21 mouse cellular contexts compared by ENCODE assay signal in the genomic region with DNA sequence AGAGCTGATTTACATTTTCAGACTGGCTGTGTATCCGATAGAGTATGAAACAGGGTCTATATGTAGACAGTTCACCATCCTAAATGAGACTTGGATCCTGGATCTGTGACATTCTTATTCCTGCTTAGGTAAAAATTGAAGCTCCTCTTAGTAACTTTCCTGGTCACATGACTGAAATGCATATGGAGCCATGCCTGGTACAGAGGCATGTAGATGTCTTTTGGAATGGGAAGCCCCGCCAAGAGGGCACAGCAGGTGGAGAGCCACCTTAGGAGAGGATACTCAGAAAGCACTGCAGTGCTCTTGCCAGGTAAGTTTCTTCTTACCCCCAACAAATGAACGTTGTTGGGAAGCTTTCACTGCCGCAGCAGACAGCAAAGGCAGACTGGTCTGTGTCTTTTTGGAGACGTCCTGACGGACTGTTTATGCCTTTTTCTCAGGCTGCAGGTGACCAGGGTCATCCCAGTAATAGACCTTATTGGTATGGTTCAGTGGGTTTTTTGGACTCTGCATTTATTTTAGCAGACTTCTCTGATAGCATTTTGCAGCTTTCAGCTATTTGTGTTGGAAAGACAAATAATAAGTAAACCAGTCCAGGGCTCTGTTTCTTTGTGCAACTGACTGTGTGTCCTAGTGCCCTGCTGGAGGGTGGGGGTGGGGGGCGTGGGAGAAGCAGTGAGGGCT.
A peak's percentile ranks its signal among the peaks of the same experiment; 100 is the strongest.
DNase-seq lines count a peak whose midpoint lies in the region; ATAC-seq lines count a peak whose summit lies in the region.
"Had no signal": no experiment of that assay in that cellular context is flagged by ENCODE, and none has a peak within 500 bp of the region (broad histone marks: within the 10 kb centered on the region; RNA-seq: fewer than 3 reads in every experiment).

No protein-coding gene starts in this region.

- 75% methylated on average over 7 of the region's 7 CpGs for WGBS in embryonic facial prominence, embryonic 13.5 days
- 77% methylated on average over 7 of the region's 7 CpGs for WGBS in embryonic facial prominence, embryonic 10.5 days
- 61% methylated on average over 7 of the region's 7 CpGs for WGBS in kidney, embryonic 15.5 days
- 71% methylated on average over 7 of the region's 7 CpGs for WGBS in liver, embryonic 13.5 days (ENCODE audit: insufficient replicate concordance)

- no peak for ATAC-seq in embryonic facial prominence, embryonic 13.5 days (ENCODE audit: insufficient number of reproducible peaks, insufficient read depth, low FRiP score, low TSS enrichment, low read depth)
- no peak for ATAC-seq in kidney, embryonic 15.5 days (replicated peaks; ENCODE audit: low FRiP score)
- no peak for ATAC-seq in liver, embryonic 13.5 days (ENCODE audit: low read depth)
- ATAC-seq in megakaryocyte-erythroid progenitor cell, adult 5-6 weeks (replicated peaks; ENCODE audit: low FRiP score, low TSS enrichment, poor library complexity, severe bottlenecking): no peak
- ATAC-seq: forebrain, postnatal 0 days; hindbrain, embryonic 16.5 days had no signal

- H3K4me1 ChIP-seq in embryonic facial prominence, embryonic 13.5 days: peaks cover 48% of the 10 kb centered on the region
- H3K4me1 ChIP-seq in embryonic facial prominence, embryonic 10.5 days: peaks cover 59% of the 10 kb centered on the region
- peaks cover 57% of the 10 kb centered on the region for H3K4me1 ChIP-seq in kidney, embryonic 15.5 days
- H3K4me1 ChIP-seq in liver, embryonic 13.5 days (replicated peaks): peaks cover 52% of the 10 kb centered on the region

- H3K9ac ChIP-seq in embryonic facial prominence, embryonic 13.5 days: 0 out of 2 replicates have a peak overlapping the region, but pooled peaks have one; percentile 51
- no peak overlapping the region for H3K9ac ChIP-seq in kidney, embryonic 15.5 days
- no peak overlapping the region for H3K9ac ChIP-seq in liver, embryonic 13.5 days
- H3K9ac ChIP-seq: forebrain, postnatal 0 days had no signal

- DNase-seq in embryonic facial prominence, embryonic 10.5 days (ENCODE audit: low spot score): no peak
- DNase-seq in kidney, adult 8-10 months: peak; percentile 46 to 68
- DNase-seq in kidney, postnatal 4 days: no peak
- no peak for DNase-seq in liver, embryonic 13.5 days
- DNase-seq in right cerebral cortex, postnatal 4 days: no peak
- DNase-seq: adrenal gland, postnatal 10 days; cerebellum, adult 11 months; cerebellum, adult 9-11 months; embryo, embryonic 11 days; forebrain, postnatal 0 days; heart, postnatal 14 days; lung, postnatal 10 days; midbrain, embryonic 14.5 days; thymus, postnatal 14 days had no signal

- no peaks in the 10 kb centered on the region for H3K27me3 ChIP-seq in embryonic facial prominence, embryonic 13.5 days
- H3K27me3 ChIP-seq in embryonic facial prominence, embryonic 10.5 days (replicated peaks; ENCODE audit: low read depth, poor library complexity, severe bottlenecking): no peaks in the 10 kb centered on the region
- H3K27me3 ChIP-seq in kidney, embryonic 15.5 days: peaks cover 53% of the 10 kb centered on the region
- H3K27me3 ChIP-seq in liver, embryonic 13.5 days: no peaks in the 10 kb centered on the region
- H3K27me3 ChIP-seq: CH12.LX had no signal

- no peak overlapping the region for H3K4me3 ChIP-seq in embryonic facial prominence, embryonic 13.5 days
- H3K4me3 ChIP-seq in embryonic facial prominence, embryonic 10.5 days: no peak overlapping the region
- H3K4me3 ChIP-seq in kidney, embryonic 15.5 days (replicated peaks): no peak overlapping the region
- H3K4me3 ChIP-seq in liver, embryonic 13.5 days (replicated peaks): no peak overlapping the region
- H3K4me3 ChIP-seq: hindbrain, embryonic 10.5 days had no signal

- H3K36me3 ChIP-seq in embryonic facial prominence, embryonic 13.5 days: no peaks in the 10 kb centered on the region
- no peaks in the 10 kb centered on the region for H3K36me3 ChIP-seq in embryonic facial prominence, embryonic 10.5 days (replicated peaks)
- no peaks in the 10 kb centered on the region for H3K36me3 ChIP-seq in kidney, embryonic 15.5 days
- H3K36me3 ChIP-seq in liver, embryonic 13.5 days: no peaks in the 10 kb centered on the region
- H3K36me3 ChIP-seq: hindbrain, embryonic 10.5 days had no signal

- H3K9me3 ChIP-seq in embryonic facial prominence, embryonic 13.5 days: no peaks in the 10 kb centered on the region
- H3K9me3 ChIP-seq in embryonic facial prominence, embryonic 10.5 days: no peaks in the 10 kb centered on the region
- H3K9me3 ChIP-seq in kidney, embryonic 15.5 days (replicated peaks): no peaks in the 10 kb centered on the region
- H3K9me3 ChIP-seq in liver, embryonic 13.5 days (replicated peaks): no peaks in the 10 kb centered on the region
- H3K9me3 ChIP-seq: hindbrain, embryonic 10.5 days had no signal

- no peak overlapping the region for H3K4me2 ChIP-seq in embryonic facial prominence, embryonic 13.5 days
- no peak overlapping the region for H3K4me2 ChIP-seq in kidney, embryonic 15.5 days
- peak overlapping the region; percentile 55; the same call in 1 of the 2 replicates for H3K4me2 ChIP-seq in liver, embryonic 13.5 days

- H3K27ac ChIP-seq in embryonic facial prominence, embryonic 13.5 days: peak overlapping the region; percentile 72
- H3K27ac ChIP-seq in embryonic facial prominence, embryonic 10.5 days (replicated peaks): no peak overlapping the region
- peak overlapping the region; percentile 82; the same call in 1 of the 2 replicates for H3K27ac ChIP-seq in kidney, embryonic 15.5 days
- H3K27ac ChIP-seq in liver, embryonic 13.5 days: no peak overlapping the region
- H3K27ac ChIP-seq: macrophage had no signal

Comparison
In these comparisons a context has a peak if more than half of its experiments do, and no peak if none do; other contexts are left out.
1. H3K27ac ChIP-seq: peak in embryonic facial prominence, embryonic 13.5 days (single experiment) and kidney, embryonic 15.5 days (single experiment); none in embryonic facial prominence, embryonic 10.5 days (single experiment) and liver, embryonic 13.5 days (single experiment).
2. DNase-seq: peak in kidney, adult 8-10 months (2 of 2); none in embryonic facial prominence, embryonic 10.5 days (single experiment), kidney, postnatal 4 days (0 of 2), liver, embryonic 13.5 days (single experiment) and right cerebral cortex, postnatal 4 days (single experiment).